Mouse (Mus musculus) small intestine, adult 2 months (tissue): ENCODE measurements around the gene Trp53tg5.

Experiments used
- CTCF ChIP-seq: fragments of 200-500 bp; IDR thresholded peaks from 2 replicates; pipeline ENCODE4 v1.5.1; 2012; ENCODE audit warnings: low read depth, mild to moderate bottlenecking, control low read depth, inconsistent platforms, low read length, moderate library complexity, mixed read lengths; ENCODE audit not compliant: insufficient replicate concordance, insufficient read length; ENCODE audit errors: extremely low read depth
- POLR2A ChIP-seq: fragments of 200-500 bp; IDR thresholded peaks from 2 replicates; pipeline ENCODE4 v1.6.1; 2012; ENCODE audit warnings: low read depth, mild to moderate bottlenecking, control low read depth, inconsistent platforms, low read length, moderate library complexity

DNA sequence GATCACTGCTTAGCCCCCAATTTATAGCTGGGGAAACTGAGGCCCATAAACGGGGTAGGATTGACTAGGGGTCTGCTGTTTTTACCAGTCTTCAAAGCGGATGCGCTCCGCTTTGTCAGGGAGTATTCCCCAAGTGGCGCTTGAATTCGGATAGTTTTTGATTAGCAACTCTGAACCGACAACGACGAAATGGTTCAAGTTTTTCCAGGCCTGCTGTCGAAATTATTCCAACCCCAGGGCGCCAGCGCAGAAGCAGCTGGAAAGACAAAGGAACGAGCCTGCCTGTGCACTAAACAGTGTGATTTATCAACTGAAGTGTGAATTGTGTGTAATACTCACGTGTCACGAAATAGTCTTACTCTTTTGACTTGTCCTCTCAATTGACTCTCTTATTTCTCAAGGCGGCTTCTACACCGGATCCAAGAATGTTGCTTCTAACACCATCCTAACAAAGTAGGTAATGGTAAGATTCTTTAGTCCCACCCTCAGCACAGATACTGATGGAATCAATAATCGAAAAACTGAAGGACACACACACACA lies 30.0 kb downstream of the Trp53tg5 start, which contains the start of gene Sdc4:
- TF ChIP-seq POLR2A (no peak), CTCF (no peak)
